Mouse (Mus musculus) lung, adult 2 months (tissue): ENCODE measurements around the gene Ocm.

Experiments
- CTCF ChIP-seq: fragments of 200-500 bp; IDR thresholded peaks from 2 replicates; pipeline ENCODE4 v1.5.1; 2011; ENCODE audit warnings: mild to moderate bottlenecking, low read length, control low read depth; ENCODE audit not compliant: insufficient read depth
- POLR2A ChIP-seq: fragments of 200-500 bp; IDR thresholded peaks from 2 replicates; pipeline ENCODE4 v1.6.1; 2011; ENCODE audit warnings: low read depth, mild to moderate bottlenecking, control low read depth, low read length, borderline replicate concordance; ENCODE audit errors: extremely low read depth

GRCm38 (mm10) chr5:144015312-144015650 lies 11.2 kb downstream of the Ocm start:
- TF ChIP-seq CTCF (no peak), POLR2A (no peak)
